Mouse (Mus musculus) cerebellum, adult 2 months (tissue): ENCODE data around the gene Gm17606.

Experiments used
- CTCF ChIP-seq: fragments of 200-500 bp; IDR thresholded peaks from 2 replicates; pipeline ENCODE4 v1.5.1; 2011; ENCODE audit warnings: low read depth, mild to moderate bottlenecking, control low read depth, low read length, moderate library complexity, borderline replicate concordance; ENCODE audit not compliant: insufficient read depth
- POLR2A ChIP-seq: fragments of 200-500 bp; IDR thresholded peaks from 2 replicates; pipeline ENCODE4 v1.6.1; 2011; ENCODE audit warnings: low read length, control low read depth, borderline replicate concordance; ENCODE audit not compliant: insufficient read depth

DNA sequence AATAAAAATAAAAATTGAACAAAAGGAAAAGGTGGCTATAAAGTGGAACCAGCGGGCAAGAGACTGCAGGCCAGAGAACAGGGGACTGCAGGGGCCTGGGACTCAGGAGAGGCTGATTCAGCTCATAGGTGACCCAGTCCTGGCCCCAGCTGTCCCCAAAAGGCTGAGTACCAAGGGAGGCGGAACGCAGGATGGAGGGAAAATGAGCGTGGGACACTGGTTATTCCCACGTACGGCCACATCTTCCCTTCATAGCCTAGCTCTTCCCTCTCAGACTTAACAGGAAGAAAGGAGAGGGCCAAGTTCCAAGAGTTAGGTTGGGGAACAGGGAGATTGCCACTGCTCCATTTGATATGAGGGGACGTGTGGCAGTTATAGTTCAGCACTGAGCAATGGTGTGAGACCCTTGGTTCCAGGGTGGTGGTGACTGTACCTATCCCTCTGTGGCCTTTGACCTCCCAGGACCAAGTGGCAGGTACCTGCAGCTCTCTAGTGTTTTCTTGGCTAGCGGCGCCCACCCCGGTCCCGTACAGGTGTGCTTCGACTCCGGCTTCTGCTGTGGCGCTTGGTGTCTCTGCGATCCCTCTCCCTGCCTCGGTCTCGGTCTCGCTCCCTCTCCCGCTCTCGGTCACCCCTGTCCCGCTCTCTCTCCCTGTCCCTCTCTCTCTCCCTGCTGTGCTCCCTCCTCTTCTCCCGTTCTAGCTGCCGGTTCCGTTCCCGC, 1.6 kb downstream of the Gm17606 start:
- TF ChIP-seq CTCF, result no peak
- TF ChIP-seq POLR2A, result no peak
